Mouse (Mus musculus): ENCODE results near the gene Tsc2. TPM values are rescaled to one million over a fixed set of nuclear protein-coding genes. Genes with fewer than 3 reads are reported as not detected.

Tsc2 gene
- polyA plus RNA-seq, 1 experiment from 2014 or later: 86.8 TPM

GRCm38 (mm10) chr17:24649581-24650069, 17.2 kb upstream of the Tsc2 start:
- H3K9me3 ChIP-seq (ENCODE audit: control insufficient read depth, low read length): no peaks in the 10 kb centered on the region
- WGBS: 1% methylated on average over 35 of the region's 35 CpGs
- H3K27me3 ChIP-seq (replicated peaks; ENCODE audit: control insufficient read depth, insufficient read depth, low read length): no peaks in the 10 kb centered on the region
- peak overlapping the region; percentile 71 for H3K4me3 ChIP-seq (replicated peaks; ENCODE audit: low read length)
- H3K9ac ChIP-seq (replicated peaks; ENCODE audit: low read depth, low read length): peak overlapping the region; percentile 84
- no peak overlapping the region for H3K27ac ChIP-seq (ENCODE audit: low read length)
- no peaks in the 10 kb centered on the region for H3K36me3 ChIP-seq (ENCODE audit: control insufficient read depth, insufficient read depth)
- peak overlapping the region; percentile 100 for H3K4me2 ChIP-seq (ENCODE audit: low read length)
- peaks cover 16% of the 10 kb centered on the region for H3K4me1 ChIP-seq (replicated peaks; ENCODE audit: control insufficient read depth, insufficient read depth, low read length)
- peak; percentile 39 for ATAC-seq

DNA sequence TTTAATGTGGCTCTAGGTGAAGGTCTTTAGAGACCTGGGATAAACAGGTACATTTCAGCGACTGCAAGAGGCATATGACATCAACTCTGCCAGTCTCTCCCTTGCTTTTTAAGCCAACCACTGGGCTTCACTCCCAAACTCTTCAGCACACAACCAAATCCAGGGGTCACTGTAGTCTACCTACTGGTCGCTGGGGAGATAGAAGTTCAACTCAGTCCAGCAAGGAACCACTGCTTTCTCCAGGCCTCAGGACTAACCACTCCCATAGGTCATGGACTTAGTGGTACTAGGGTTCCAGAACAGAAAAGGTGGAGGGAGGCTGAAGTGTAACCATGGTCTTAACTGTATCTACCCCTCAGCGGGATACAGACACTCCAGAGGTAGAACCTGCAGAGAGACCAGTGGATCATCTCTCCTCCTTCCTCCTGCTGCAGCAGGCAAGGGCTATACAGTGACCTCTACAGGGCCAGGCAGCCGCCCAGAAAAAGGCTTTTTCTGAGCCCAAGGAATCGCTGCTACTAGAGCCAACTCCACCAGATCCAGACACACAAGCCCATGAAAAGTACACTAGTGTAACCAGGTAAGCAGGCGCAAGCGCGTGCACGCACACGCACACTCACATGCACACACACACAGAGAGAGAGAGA, 16.4 kb upstream of the Tsc2 start:
- H3K4me2 ChIP-seq (ENCODE audit: low read length): peak overlapping the region; percentile 100
- H3K27ac ChIP-seq (ENCODE audit: low read length): no peak overlapping the region
- no peak for ATAC-seq
- peak overlapping the region; percentile 71 for H3K4me3 ChIP-seq (replicated peaks; ENCODE audit: low read length)
- H3K9me3 ChIP-seq (ENCODE audit: control insufficient read depth, low read length): no peaks in the 10 kb centered on the region
- 78% methylated on average over 10 of the region's 10 CpGs for WGBS
- no peaks in the 10 kb centered on the region for H3K27me3 ChIP-seq (replicated peaks; ENCODE audit: control insufficient read depth, insufficient read depth, low read length)
- peaks cover 14% of the 10 kb centered on the region for H3K4me1 ChIP-seq (replicated peaks; ENCODE audit: control insufficient read depth, insufficient read depth, low read length)
- H3K9ac ChIP-seq (replicated peaks; ENCODE audit: low read depth, low read length): peak overlapping the region; percentile 84
- H3K36me3 ChIP-seq (ENCODE audit: control insufficient read depth, insufficient read depth): no peaks in the 10 kb centered on the region

- no peak for ATAC-seq
Measured at GRCm38 (mm10) chr17:24647493-24647892, 15.1 kb upstream of the Tsc2 start.

DNA sequence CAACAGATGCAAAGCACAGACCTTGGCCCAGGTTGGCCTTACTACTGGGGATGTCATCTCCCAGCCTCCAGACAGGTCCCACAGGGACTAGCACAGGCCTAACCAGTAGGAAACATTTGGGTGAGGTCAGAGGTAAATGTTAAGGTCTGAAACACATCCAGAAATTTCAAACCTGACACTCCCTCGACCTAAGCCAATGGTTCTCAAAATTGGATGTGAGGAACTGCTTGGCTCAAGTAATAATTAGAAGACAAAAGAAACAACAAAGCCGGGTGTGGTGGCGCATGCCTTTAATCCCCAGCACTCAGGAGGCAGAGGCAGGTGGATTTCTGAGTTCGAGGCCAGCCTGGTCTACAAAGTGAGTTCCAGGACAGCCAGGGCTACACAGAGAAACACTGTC, 14.0 kb upstream of the Tsc2 start:
- Histone ChIP-seq H3K9ac (replicated peaks; ENCODE audit: low read depth, low read length) (no peak overlapping the region), H3K36me3 (ENCODE audit: control insufficient read depth, insufficient read depth) (no peaks in the 10 kb centered on the region)
- 86% methylated on average over 4 of the region's 4 CpGs for WGBS

More at GRCm38 (mm10) chr17:24647493-24647892, 15.1 kb upstream of the Tsc2 start:
- Histone ChIP-seq H3K4me2 (ENCODE audit: low read length) (no peak overlapping the region), H3K9me3 (ENCODE audit: control insufficient read depth, low read length) (no peaks in the 10 kb centered on the region), H3K4me3 (replicated peaks; ENCODE audit: low read length) (no peak overlapping the region), H3K27ac (ENCODE audit: low read length) (no peak overlapping the region), H3K4me1 (replicated peaks; ENCODE audit: control insufficient read depth, insufficient read depth, low read length) (peaks cover 13% of the 10 kb centered on the region), H3K36me3 (ENCODE audit: control insufficient read depth, insufficient read depth) (no peaks in the 10 kb centered on the region), H3K27me3 (replicated peaks; ENCODE audit: control insufficient read depth, insufficient read depth, low read length) (no peaks in the 10 kb centered on the region), H3K9ac (replicated peaks; ENCODE audit: low read depth, low read length) (no peak overlapping the region)
- 83% methylated on average over 11 of the region's 11 CpGs for WGBS

DNA sequence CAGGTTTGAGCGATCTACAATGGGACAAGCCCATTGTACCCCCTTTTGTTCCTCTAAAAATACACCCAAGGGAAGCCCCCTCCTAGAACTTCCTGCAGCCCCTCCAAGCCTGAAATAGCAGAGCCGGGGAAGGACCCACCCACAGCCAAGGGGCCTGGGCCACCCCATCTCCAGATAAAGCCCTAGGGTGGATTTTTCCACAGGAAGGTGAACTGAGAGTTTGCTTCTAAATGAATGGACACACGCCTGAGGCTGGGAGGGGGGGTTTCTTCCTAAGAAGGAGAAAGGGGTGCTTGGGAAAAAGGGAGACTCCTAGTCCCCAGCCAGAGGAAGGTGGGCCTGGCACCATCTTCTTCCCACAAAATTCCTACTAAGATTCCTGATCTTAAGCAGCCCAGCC, 13.5 kb upstream of the Tsc2 start:
- no peaks in the 10 kb centered on the region for H3K36me3 ChIP-seq (ENCODE audit: control insufficient read depth, insufficient read depth)
- H3K4me2 ChIP-seq (ENCODE audit: low read length): no peak overlapping the region
- H3K27ac ChIP-seq (ENCODE audit: low read length): no peak overlapping the region
- WGBS: 77% methylated on average over 3 of the region's 3 CpGs
- no peak for ATAC-seq
- no peak overlapping the region for H3K4me3 ChIP-seq (replicated peaks; ENCODE audit: low read length)
- H3K4me1 ChIP-seq (replicated peaks; ENCODE audit: control insufficient read depth, insufficient read depth, low read length): peaks cover 13% of the 10 kb centered on the region
- no peak overlapping the region for H3K9ac ChIP-seq (replicated peaks; ENCODE audit: low read depth, low read length)
- no peaks in the 10 kb centered on the region for H3K9me3 ChIP-seq (ENCODE audit: control insufficient read depth, low read length)
- H3K27me3 ChIP-seq (replicated peaks; ENCODE audit: control insufficient read depth, insufficient read depth, low read length): no peaks in the 10 kb centered on the region

More for the DNA sequence above, 14.0 kb upstream of the Tsc2 start:
- peaks cover 13% of the 10 kb centered on the region for H3K4me1 ChIP-seq (replicated peaks; ENCODE audit: control insufficient read depth, insufficient read depth, low read length)
- H3K4me2 ChIP-seq (ENCODE audit: low read length): no peak overlapping the region
- no peak for ATAC-seq
- no peak overlapping the region for H3K4me3 ChIP-seq (replicated peaks; ENCODE audit: low read length)
- H3K27me3 ChIP-seq (replicated peaks; ENCODE audit: control insufficient read depth, insufficient read depth, low read length): no peaks in the 10 kb centered on the region
- H3K9me3 ChIP-seq (ENCODE audit: control insufficient read depth, low read length): no peaks in the 10 kb centered on the region
- H3K27ac ChIP-seq (ENCODE audit: low read length): no peak overlapping the region

- peaks cover 8% of the 10 kb centered on the region for H3K4me1 ChIP-seq (replicated peaks; ENCODE audit: control insufficient read depth, insufficient read depth, low read length)
- no peak overlapping the region for H3K4me3 ChIP-seq (replicated peaks; ENCODE audit: low read length)
- 90% methylated on average over 9 of the region's 9 CpGs for WGBS
- H3K27me3 ChIP-seq (replicated peaks; ENCODE audit: control insufficient read depth, insufficient read depth, low read length): no peaks in the 10 kb centered on the region
- no peak for ATAC-seq
- H3K27ac ChIP-seq (ENCODE audit: low read length): 0 out of 2 replicates have a peak overlapping the region, but pooled peaks have one; percentile 4
- no peak overlapping the region for H3K9ac ChIP-seq (replicated peaks; ENCODE audit: low read depth, low read length)
- no peaks in the 10 kb centered on the region for H3K9me3 ChIP-seq (ENCODE audit: control insufficient read depth, low read length)
- H3K4me2 ChIP-seq (ENCODE audit: low read length): no peak overlapping the region
- no peaks in the 10 kb centered on the region for H3K36me3 ChIP-seq (ENCODE audit: control insufficient read depth, insufficient read depth)
Measured at GRCm38 (mm10) chr17:24644875-24645721, 12.7 kb upstream of the Tsc2 start.

DNA sequence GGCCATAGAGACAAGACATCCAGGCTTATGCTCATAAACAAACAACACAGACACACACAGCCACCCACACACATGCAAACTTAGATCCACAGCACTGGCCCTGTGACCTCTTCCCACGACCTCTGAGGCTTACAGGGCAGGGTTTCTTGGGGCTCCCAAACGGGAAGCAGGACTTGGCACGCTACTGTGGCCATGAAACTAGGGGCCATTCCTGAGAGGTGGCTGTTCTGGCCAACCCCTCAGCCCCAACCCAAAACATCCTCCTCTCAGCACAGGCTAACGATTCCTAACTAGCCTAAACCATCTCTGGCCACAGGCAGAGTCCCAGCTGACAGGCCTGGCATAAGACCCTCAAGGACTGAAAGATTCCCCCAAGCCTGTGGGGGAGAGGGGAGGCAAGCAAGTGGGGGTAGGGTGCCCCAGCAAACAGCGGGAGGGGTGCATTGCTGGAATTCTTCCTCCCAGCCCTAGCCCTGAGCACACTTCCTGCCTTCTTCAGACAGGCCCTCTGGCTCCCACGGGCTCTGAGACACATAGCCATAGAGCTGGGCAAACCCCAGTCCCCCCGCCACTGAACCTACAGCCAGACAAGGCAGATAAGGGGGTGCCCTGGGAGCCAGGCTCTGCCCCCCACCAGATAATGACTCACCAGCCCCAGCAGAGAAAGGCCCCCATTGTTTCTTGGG, 11.7 kb upstream of the Tsc2 start:
- 56% methylated on average over 7 of the region's 7 CpGs for WGBS
- no peak overlapping the region for H3K4me2 ChIP-seq (ENCODE audit: low read length)
- no peaks in the 10 kb centered on the region for H3K9me3 ChIP-seq (ENCODE audit: control insufficient read depth, low read length)
- H3K27ac ChIP-seq (ENCODE audit: low read length): 0 out of 2 replicates have a peak overlapping the region, but pooled peaks have one; percentile 28
- no peaks in the 10 kb centered on the region for H3K27me3 ChIP-seq (replicated peaks; ENCODE audit: control insufficient read depth, insufficient read depth, low read length)
- H3K36me3 ChIP-seq (ENCODE audit: control insufficient read depth, insufficient read depth): no peaks in the 10 kb centered on the region
- no peak overlapping the region for H3K9ac ChIP-seq (replicated peaks; ENCODE audit: low read depth, low read length)
- no peak for ATAC-seq
- no peaks in the 10 kb centered on the region for H3K4me1 ChIP-seq (replicated peaks; ENCODE audit: control insufficient read depth, insufficient read depth, low read length)
- no peak overlapping the region for H3K4me3 ChIP-seq (replicated peaks; ENCODE audit: low read length)

GRCm38 (mm10) chr17:24642791-24643343, 10.4 kb upstream of the Tsc2 start:
- H3K4me1 ChIP-seq (replicated peaks; ENCODE audit: control insufficient read depth, insufficient read depth, low read length): no peaks in the 10 kb centered on the region
- H3K4me3 ChIP-seq (replicated peaks; ENCODE audit: low read length): no peak overlapping the region
- no peak for ATAC-seq
- H3K27ac ChIP-seq (ENCODE audit: low read length): no peak overlapping the region
- H3K27me3 ChIP-seq (replicated peaks; ENCODE audit: control insufficient read depth, insufficient read depth, low read length): no peaks in the 10 kb centered on the region
- no peak overlapping the region for H3K9ac ChIP-seq (replicated peaks; ENCODE audit: low read depth, low read length)
- H3K9me3 ChIP-seq (ENCODE audit: control insufficient read depth, low read length): no peaks in the 10 kb centered on the region
- no peak overlapping the region for H3K4me2 ChIP-seq (ENCODE audit: low read length)
- 88% methylated on average over 6 of the region's 6 CpGs for WGBS
- no peaks in the 10 kb centered on the region for H3K36me3 ChIP-seq (ENCODE audit: control insufficient read depth, insufficient read depth)

DNA sequence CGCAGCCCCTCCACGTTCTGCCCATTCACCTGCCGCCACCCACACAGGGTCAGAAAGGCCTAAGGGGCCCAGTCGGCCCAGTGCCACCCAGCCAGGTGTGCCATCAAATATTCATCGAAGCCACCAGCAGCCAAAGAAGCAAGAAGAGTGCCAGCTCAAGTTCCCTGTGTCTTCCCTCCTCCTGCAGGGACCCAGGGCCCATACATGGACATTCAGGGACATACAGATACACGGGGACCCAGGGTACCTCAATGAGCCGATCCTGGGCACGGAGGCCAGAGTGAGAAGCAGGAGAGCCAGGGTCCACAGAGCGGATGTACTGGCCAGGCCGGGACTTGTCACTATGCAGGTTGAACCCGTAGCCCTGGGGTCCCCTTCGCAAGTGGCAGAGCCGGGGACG, 9.5 kb upstream of the Tsc2 start:
- no peaks in the 10 kb centered on the region for H3K27me3 ChIP-seq (replicated peaks; ENCODE audit: control insufficient read depth, insufficient read depth, low read length)
- H3K4me1 ChIP-seq (replicated peaks; ENCODE audit: control insufficient read depth, insufficient read depth, low read length): no peaks in the 10 kb centered on the region
- H3K36me3 ChIP-seq (ENCODE audit: control insufficient read depth, insufficient read depth): no peaks in the 10 kb centered on the region
- H3K4me3 ChIP-seq (replicated peaks; ENCODE audit: low read length): no peak overlapping the region
- no peaks in the 10 kb centered on the region for H3K9me3 ChIP-seq (ENCODE audit: control insufficient read depth, low read length)
- no peak for ATAC-seq
- 92% methylated on average over 14 of the region's 14 CpGs for WGBS
- H3K9ac ChIP-seq (replicated peaks; ENCODE audit: low read depth, low read length): no peak overlapping the region
- H3K27ac ChIP-seq (ENCODE audit: low read length): no peak overlapping the region
- H3K4me2 ChIP-seq (ENCODE audit: low read length): no peak overlapping the region
